Mouse (Mus musculus): Measurements from ENCODE around the gene Spice1.

- no peak for TF ChIP-seq CTCF (IDR thresholded peaks at IDR 0.05; ENCODE audit: control insufficient read depth, insufficient read depth, insufficient read length)
- TF ChIP-seq MAX (IDR thresholded peaks at IDR 0.05), result no peak
- TF ChIP-seq CEBPB (IDR thresholded peaks at IDR 0.05; ENCODE audit: low read depth), result no peak
- no peak for TF ChIP-seq MYOD1 (IDR thresholded peaks at IDR 0.05; ENCODE audit: control insufficient read depth, insufficient read length, low read depth)
- TF ChIP-seq USF1 (IDR thresholded peaks at IDR 0.05; ENCODE audit: low read depth), result no peak
- TF ChIP-seq MYOG (IDR thresholded peaks at IDR 0.05; ENCODE audit: control insufficient read depth, extremely low read depth, insufficient read length), result no peak
Observed at GRCm38 (mm10) chr16:44404933-44405332, 58.0 kb downstream of the Spice1 start.

Measured in C2C12 (cell line).